Mouse (Mus musculus) forebrain, embryonic 11.5 days (tissue): ENCODE results near the gene Bri3. TPM values are rescaled to one million over a fixed set of nuclear protein-coding genes. Genes with fewer than 3 reads are reported as not detected.

Source experiments
- ATAC-seq: fragments of 200-750 bp; cut with Nextera tagmentation; replicated peaks from 2 replicates; pipeline ENCODE4 v1.8.0; 2017; ENCODE audit warnings: moderate TSS enrichment; ENCODE audit not compliant: low FRiP score
- DNase-seq: peaks from one replicate; pipeline ENCODE4 v3.0.0-alpha.2; 2017; ENCODE audit warnings: low spot score
- H3K27ac ChIP-seq: fragments of 300-500 bp; sonication (generic); 2 replicates; pipeline ENCODE4 v1.5.1; 2014; ENCODE audit warnings: low read depth, low read length
- H3K27me3 ChIP-seq: fragments of 300-500 bp; sonication (generic); 2 replicates; pipeline ENCODE4 v1.6.1; 2014; ENCODE audit warnings: mild to moderate bottlenecking, low read length, mixed read lengths; ENCODE audit not compliant: control insufficient read depth, insufficient read depth
- H3K36me3 ChIP-seq: fragments of 300-500 bp; sonication (generic); 2 replicates; pipeline ENCODE4 v1.6.1; 2014; ENCODE audit warnings: mild to moderate bottlenecking, low read length, moderate library complexity, mixed read lengths; ENCODE audit not compliant: control insufficient read depth, insufficient read depth
- H3K4me1 ChIP-seq: fragments of 300-500 bp; sonication (generic); replicated peaks from 2 replicates; pipeline ENCODE4 v1.6.1; 2014; ENCODE audit warnings: low read length, mixed read lengths; ENCODE audit not compliant: control insufficient read depth, insufficient read depth
- H3K4me2 ChIP-seq: fragments of 300-500 bp; sonication (generic); 2 replicates; pipeline ENCODE4 v1.6.1; 2014; ENCODE audit warnings: low read depth, mild to moderate bottlenecking, low read length, moderate library complexity, mixed read lengths; ENCODE audit not compliant: severe bottlenecking
- H3K4me3 ChIP-seq: fragments of 300-500 bp; sonication (generic); 2 replicates; pipeline ENCODE4 v1.5.1; 2014; ENCODE audit warnings: low read depth, low read length
- H3K9ac ChIP-seq: fragments of 300-500 bp; sonication (generic); 2 replicates; pipeline ENCODE4 v1.6.1; 2014; ENCODE audit warnings: low read length
- H3K9me3 ChIP-seq: fragments of 300-500 bp; sonication (generic); 2 replicates; pipeline ENCODE4 v1.6.1; 2016; ENCODE audit warnings: low read length, mixed read lengths; ENCODE audit not compliant: control insufficient read depth
- WGBS: fragments of 180-500 bp; shearing (Covaris S2); extraction: QIAGEN DNeasy Blood & Tissue Kit; methylation state at CpG from one replicate; pipeline ENCODE4 v1.1.7; 2014; 5-methylcytosine and 5-hydroxymethylcytosine counted together
- polyA plus RNA-seq: library from polyadenylated mRNA; unstranded; fragments of >200 nt; fragmentation: Nextera tagmentation; extraction: Ambion mirVana; gene quantifications from 2 replicates; pipeline ENCODE4 v1.2.1, GENCODE M21; 2014

Bri3 gene
- polyA plus RNA-seq, 1 experiment from 2014 or later = 136 TPM

DNA sequence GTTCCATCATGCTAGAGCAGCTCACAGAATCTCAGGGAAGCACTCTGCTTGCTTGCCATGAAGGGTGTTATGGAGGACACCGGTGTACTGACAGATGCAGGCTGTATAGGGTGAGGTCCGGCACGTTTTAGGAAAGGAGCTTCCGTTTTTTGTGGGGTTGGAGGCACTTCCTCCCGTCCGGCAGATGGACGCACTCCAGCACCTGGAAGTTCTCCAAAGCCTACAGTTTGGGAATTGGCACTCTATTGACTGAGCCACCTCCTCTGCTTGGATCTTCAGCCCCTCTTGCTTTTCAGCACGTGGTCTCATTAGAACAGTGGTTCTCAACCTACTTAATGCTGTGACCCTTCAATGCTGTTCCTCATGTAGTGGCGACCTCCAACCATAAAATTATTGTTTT, 183.6 kb downstream of the Bri3 start:
- WGBS = 82% methylated on average over 9 of the region's 9 CpGs
- Histone ChIP-seq H3K9ac (no peak overlapping the region), H3K4me1 (no peaks in the 10 kb centered on the region), H3K9me3 (no peaks in the 10 kb centered on the region), H3K4me2 (no peak overlapping the region), H3K27ac (no peak overlapping the region), H3K36me3 (no peaks in the 10 kb centered on the region), H3K4me3 (no peak overlapping the region), H3K27me3 (no peaks in the 10 kb centered on the region)
- DNase-seq (no peak), ATAC-seq (no peak)

DNA sequence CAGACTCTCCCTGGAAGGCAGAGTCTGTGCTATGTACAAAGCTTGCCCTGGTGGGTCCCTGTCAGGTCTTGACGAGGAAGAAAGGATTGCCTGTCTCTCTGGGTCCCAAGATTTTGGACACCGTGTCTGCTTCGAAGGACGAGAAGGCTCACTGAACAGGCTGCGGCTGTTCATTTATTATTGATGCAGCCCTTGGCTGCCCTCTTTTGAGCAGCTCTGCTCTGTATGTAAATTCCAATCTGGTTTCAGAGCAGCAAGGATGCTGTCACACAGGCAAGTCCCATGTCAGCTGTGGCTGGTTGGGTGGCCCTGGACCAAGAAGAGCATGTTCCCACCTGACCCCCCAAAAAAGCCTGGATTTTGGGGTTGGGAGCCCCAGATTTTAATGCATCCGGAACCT, 187.2 kb downstream of the Bri3 start:
- H3K4me2 ChIP-seq = no peak overlapping the region
- no peaks in the 10 kb centered on the region for H3K4me1 ChIP-seq
- no peak overlapping the region for H3K9ac ChIP-seq
- no peak for DNase-seq
- no peak overlapping the region for H3K4me3 ChIP-seq
- ATAC-seq = no peak
- H3K9me3 ChIP-seq = no peaks in the 10 kb centered on the region
- no peaks in the 10 kb centered on the region for H3K27me3 ChIP-seq
- no peaks in the 10 kb centered on the region for H3K36me3 ChIP-seq
- 84% methylated on average over 6 of the region's 6 CpGs for WGBS
- H3K27ac ChIP-seq = no peak overlapping the region

DNA sequence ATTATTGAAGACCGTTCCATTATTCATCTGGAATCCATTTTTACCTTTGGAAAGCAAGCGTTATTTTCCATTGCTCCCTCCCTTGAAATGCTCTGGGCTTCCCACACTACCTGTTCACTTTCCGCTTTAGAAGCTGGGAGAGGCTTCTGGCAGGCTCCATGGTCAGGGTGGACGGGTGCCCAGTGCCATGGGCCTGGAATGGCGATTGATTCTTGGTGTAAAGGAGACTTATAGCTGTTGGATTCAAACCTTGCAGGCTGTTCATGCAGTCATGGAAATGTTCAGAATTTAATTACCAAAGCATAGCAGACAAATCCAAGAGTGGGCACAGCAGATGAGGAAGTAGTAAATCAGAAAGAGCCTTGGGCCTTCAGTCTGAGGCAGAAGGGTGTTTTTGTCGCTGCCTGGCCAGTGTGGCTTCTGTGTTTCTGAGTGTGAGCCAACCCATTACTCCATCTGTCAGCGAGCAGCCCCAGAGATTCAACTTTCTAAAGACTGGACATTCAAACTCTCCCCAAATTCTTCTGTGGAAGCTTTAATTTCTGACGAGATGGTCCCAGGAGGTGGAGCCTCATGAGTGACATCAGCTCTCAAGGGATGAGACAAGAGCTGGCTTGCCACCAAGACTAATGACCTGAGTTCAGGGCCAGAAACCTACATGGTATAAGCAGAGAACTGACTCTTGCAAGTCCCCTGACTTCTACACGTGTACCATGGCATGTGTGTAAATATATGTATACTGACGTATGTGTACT, 195.2 kb downstream of the Bri3 start:
- no peaks in the 10 kb centered on the region for H3K9me3 ChIP-seq
- no peak overlapping the region for H3K4me3 ChIP-seq
- ATAC-seq (no peak), DNase-seq (no peak)
- no peak overlapping the region for H3K9ac ChIP-seq
- 92% methylated on average over 10 of the region's 10 CpGs for WGBS
- no peaks in the 10 kb centered on the region for H3K36me3 ChIP-seq
- H3K4me1 ChIP-seq = no peaks in the 10 kb centered on the region
- H3K27me3 ChIP-seq = no peaks in the 10 kb centered on the region
- H3K27ac ChIP-seq = no peak overlapping the region
- H3K4me2 ChIP-seq = no peak overlapping the region

DNA sequence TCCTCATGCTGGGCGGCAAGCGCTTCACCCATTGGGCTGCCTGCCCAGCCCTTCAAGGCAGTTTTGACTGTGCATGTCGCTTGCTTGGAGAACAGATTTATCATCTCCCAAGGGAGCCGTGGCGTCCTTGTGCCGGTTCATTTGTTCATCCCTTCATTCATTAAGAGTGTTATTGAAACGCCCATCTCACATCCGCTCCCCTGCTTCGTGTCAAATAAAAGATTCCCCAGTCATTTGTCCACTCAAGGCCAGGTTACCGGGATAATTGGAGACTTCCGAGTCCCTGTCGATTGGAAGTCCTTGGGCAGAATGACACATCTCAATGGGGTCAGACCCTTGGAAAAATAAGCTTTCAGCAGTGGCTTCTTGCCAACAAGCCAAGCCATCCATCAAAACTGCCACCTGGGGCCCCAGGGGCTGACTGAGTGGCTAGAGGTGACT, 197.6 kb downstream of the Bri3 start:
- H3K4me2 ChIP-seq = no peak overlapping the region
- H3K27ac ChIP-seq = no peak overlapping the region
- WGBS = 78% methylated on average over 12 of the region's 12 CpGs
- no peak overlapping the region for H3K4me3 ChIP-seq
- no peak for ATAC-seq
- DNase-seq = no peak
- H3K4me1 ChIP-seq = no peaks in the 10 kb centered on the region
- no peaks in the 10 kb centered on the region for H3K9me3 ChIP-seq
- H3K36me3 ChIP-seq = no peaks in the 10 kb centered on the region
- H3K27me3 ChIP-seq = no peaks in the 10 kb centered on the region
- H3K9ac ChIP-seq = no peak overlapping the region

DNA sequence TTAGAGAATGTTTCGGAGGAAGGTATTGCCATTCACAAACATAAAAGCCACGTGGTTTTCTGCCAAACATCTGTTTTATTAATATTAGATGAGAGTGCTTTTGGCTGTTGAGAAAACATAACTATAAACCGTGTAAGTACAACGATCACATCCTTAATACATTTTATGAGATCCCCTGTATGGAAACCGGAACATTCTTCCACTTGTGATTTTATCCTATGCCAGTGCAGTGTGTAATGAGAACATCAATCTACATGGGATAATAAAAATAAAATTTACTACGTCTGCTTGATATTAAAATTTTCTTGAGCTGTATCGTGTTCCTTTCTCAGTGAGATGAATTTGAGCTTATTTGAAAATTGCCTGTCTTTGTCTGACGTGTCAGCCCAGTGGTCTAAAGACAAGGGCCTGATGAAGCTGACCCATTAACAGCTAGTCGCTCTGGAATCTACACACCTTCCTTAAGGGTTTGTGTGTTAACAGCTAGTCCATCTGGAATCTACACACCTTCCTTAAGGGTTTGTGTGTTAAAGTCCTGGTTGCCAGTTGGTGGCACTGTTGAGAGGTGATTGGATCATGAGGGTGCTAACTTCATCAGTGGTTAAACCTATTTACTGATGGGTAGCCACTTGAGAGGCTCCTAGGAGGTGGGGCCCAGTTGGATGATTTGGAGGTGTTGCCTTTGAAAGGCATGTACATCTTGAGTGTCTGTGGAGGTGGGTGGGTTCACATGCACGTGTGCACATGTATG, 202.4 kb downstream of the Bri3 start:
- Histone ChIP-seq H3K4me3 (no peak overlapping the region), H3K4me2 (no peak overlapping the region), H3K9ac (no peak overlapping the region), H3K36me3 (no peaks in the 10 kb centered on the region), H3K4me1 (no peaks in the 10 kb centered on the region), H3K27me3 (no peaks in the 10 kb centered on the region), H3K9me3 (no peaks in the 10 kb centered on the region), H3K27ac (no peak overlapping the region)
- ATAC-seq (no peak), DNase-seq (no peak)
- WGBS = 83% methylated on average over 10 of the region's 10 CpGs

DNA sequence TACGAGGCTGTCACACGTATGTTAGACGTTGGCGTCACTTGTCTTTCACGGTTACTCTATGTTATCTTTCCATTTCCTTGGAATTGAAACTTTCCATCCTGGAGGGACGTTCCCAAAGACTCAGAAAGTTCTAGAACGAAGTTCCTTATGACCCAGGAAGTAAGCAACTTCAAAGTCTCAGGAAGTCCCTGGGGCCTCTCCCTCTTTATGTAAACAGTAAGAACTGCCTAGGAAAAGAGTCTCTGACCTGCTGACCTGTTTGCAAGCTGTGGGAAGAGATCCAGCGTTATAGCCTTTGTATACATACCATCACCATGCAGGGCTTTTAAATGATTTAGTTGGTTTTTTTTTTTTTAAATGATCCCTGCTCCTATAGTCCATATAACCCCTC, 203.0 kb downstream of the Bri3 start:
- no peak for DNase-seq
- Histone ChIP-seq H3K27me3 (no peaks in the 10 kb centered on the region), H3K9ac (no peak overlapping the region), H3K4me1 (no peaks in the 10 kb centered on the region), H3K27ac (no peak overlapping the region), H3K36me3 (no peaks in the 10 kb centered on the region), H3K9me3 (no peaks in the 10 kb centered on the region), H3K4me3 (no peak overlapping the region), H3K4me2 (no peak overlapping the region)
- WGBS = 88% methylated on average over 8 of the region's 8 CpGs
- ATAC-seq = no peak

DNA sequence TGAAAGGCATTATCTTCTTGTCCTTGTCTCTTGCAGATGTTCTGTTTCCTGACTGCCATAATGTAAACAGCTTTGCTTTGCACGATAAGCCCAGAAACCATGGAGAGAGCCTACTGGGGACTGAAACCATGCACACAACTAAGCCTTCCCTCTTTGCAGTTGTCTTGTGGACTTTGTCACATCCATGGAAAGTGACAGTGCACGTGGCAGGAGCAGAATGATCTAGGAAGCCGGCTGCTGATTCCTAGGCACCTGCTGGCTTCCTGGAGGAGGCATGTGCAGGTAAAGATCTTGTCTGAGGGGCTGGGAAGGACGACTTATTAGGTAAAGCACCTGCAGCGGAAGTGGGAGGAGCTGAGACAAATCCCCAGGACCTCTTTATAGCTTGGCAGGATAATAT, 203.7 kb downstream of the Bri3 start:
- Histone ChIP-seq H3K4me2 (no peak overlapping the region), H3K4me3 (no peak overlapping the region), H3K36me3 (no peaks in the 10 kb centered on the region), H3K27ac (no peak overlapping the region), H3K9me3 (no peaks in the 10 kb centered on the region), H3K9ac (no peak overlapping the region), H3K27me3 (no peaks in the 10 kb centered on the region), H3K4me1 (no peaks in the 10 kb centered on the region)
- 64% methylated on average over 5 of the region's 5 CpGs for WGBS
- DNase-seq (no peak), ATAC-seq (no peak)

DNA sequence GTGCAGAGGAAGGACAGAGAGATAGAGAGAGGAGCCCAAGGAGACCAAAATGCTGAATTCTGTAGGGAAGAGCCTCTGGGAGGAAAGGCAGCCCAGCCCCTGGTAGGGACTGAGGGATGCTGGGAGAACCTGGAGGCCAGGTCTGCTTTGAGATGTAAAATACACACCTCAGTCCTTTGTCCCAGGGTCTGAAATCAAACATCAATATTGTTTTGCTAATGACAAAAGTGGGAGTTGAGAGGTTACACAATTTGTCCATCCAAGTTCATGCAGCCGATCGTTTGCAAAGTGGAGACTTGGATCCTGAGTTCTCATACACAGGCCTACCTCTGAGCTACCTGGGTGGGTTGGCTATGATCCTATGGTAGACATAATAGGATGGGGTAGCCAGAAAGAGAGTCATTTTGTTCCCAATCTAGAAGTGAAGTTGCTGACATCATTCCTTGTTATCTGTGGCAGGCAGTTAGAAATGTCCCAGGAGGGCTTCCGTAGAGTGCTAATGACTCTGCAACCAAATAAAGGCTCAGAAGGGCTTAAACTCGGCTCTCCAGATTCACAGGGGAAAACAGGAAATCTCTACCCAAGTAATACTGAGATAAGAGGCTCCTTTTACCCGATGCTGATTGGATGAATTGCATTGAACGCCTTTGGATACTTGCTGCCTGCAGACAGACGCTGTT, 208.7 kb downstream of the Bri3 start:
- ATAC-seq (no peak), DNase-seq (no peak)
- WGBS = 76% methylated on average over 7 of the region's 7 CpGs

More for the DNA sequence above, 208.7 kb downstream of the Bri3 start:
- Histone ChIP-seq H3K27ac (no peak overlapping the region), H3K27me3 (no peaks in the 10 kb centered on the region), H3K36me3 (no peaks in the 10 kb centered on the region), H3K4me1 (peaks cover 4% of the 10 kb centered on the region; the same call in 1 of the 2 replicates), H3K4me2 (no peak overlapping the region), H3K9me3 (no peaks in the 10 kb centered on the region), H3K4me3 (no peak overlapping the region), H3K9ac (no peak overlapping the region)
